Mouse (Mus musculus) brown adipose tissue, adult 24 weeks (tissue): ENCODE data around the gene Zfr2. TPM values are rescaled to one million over a fixed set of nuclear protein-coding genes. Genes with fewer than 3 reads are reported as not detected.

Experiments used
- H3K27ac ChIP-seq: fragments of 200-500 bp; replicated peaks from 2 replicates; pipeline ENCODE4 v1.5.1; 2012; ENCODE audit warnings: low read depth, mild to moderate bottlenecking, low read length
- H3K4me1 ChIP-seq: fragments of 200-500 bp; 2 replicates; pipeline ENCODE4 v1.6.1; 2012; ENCODE audit warnings: low read length, mixed read lengths; ENCODE audit not compliant: control insufficient read depth, insufficient read depth, insufficient read length
- H3K4me3 ChIP-seq: fragments of 200-500 bp; 2 replicates; pipeline ENCODE4 v1.5.1; 2012; ENCODE audit warnings: low read depth, mild to moderate bottlenecking, low read length, moderate library complexity; ENCODE audit not compliant: insufficient read depth
- polyA plus RNA-seq: library from polyadenylated mRNA; stranded (reverse); fragments of >200 nt; gene quantifications from 2 replicates; pipeline ENCODE4 v1.2.4, GENCODE M21; 2012; ENCODE audit not compliant: missing spikeins, insufficient read depth, insufficient read length

The Zfr2 gene
- polyA plus RNA-seq, 1 experiment = 0.32 TPM

DNA sequence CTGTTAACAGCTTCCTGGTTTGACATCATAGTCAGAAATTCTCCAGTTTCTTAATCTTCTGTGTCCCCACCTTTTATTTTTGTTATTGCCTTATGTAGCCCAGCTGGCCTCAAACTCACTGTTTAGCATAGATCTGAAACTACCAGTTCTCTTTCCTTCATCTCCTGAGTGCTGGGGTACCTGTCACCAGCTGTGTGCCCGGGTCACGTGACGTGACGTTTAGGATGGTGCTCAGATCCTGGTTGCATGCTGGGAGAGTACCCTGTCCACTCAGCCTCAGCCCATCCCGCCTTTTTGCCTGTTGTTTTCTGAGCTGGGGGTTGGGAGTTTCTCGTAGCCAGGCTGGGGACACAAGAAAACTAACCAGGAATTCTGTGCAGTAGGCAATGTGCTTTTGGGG lies 64.3 kb downstream of the Zfr2 start:
- H3K27ac ChIP-seq = peak overlapping the region; percentile 99
- peaks cover 42% of the 10 kb centered on the region for H3K4me1 ChIP-seq
- peak overlapping the region; percentile 56 for H3K4me3 ChIP-seq

DNA sequence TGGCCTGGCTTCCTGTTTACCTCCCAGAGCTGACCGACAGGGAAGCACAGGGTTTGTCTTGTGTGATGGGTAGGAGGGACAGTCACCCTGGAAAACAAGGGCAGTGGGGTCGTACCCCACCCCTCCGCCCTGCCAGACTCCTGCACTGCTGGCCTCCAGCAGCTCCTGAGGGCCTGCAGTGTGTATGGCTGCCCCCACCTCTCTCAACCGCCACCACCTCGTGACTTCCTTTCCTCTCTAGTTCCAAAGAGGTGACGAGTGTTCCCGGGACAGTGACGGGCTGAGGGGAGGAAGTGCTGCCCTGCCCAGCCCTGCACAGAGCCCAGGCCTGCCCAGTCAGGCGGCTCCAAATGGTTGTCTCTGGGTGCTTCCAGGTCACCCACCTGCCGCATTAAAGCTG lies 64.9 kb downstream of the Zfr2 start:
- Histone ChIP-seq H3K4me3 (peak overlapping the region; percentile 56), H3K4me1 (peaks cover 48% of the 10 kb centered on the region), H3K27ac (peak overlapping the region; percentile 99)

DNA sequence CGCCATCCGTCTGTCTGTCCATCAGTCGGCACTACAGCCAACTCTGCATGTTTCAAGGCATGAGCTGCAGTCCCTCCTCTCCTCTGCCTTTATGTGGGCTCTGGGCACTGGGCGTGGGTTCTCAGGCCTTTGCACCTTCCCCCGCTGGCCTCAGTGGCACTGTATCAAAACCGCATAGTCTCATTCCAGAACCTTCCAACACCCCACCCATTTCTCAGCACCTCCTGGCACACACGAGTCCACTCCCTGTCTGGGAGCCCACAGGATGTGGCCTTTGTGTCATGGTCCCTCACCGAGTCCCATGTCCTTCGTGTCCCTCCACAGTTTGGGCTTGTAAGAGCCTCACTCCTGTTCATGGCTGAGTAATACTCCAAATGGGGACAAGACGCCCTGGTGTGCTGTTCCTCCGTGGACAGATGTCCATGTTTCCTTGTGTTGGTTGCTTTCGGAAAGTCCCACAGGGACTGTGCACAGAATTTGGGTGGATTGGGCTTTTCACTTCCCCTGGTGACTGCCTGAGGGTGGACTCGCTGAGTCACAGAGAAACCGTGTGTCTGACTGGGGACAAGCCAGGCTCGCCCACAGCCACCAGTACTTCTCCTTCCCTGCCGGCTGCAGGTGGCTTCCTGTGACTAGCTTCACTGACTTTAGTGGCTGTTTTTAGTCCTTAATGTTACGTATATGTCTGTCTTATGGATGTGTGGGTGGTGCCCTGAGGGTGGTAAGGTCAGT lies 65.6 kb downstream of the Zfr2 start:
- peak overlapping the region; percentile 99 for H3K27ac ChIP-seq
- H3K4me3 ChIP-seq = peak overlapping the region; percentile 56
- H3K4me1 ChIP-seq = peaks cover 54% of the 10 kb centered on the region

DNA sequence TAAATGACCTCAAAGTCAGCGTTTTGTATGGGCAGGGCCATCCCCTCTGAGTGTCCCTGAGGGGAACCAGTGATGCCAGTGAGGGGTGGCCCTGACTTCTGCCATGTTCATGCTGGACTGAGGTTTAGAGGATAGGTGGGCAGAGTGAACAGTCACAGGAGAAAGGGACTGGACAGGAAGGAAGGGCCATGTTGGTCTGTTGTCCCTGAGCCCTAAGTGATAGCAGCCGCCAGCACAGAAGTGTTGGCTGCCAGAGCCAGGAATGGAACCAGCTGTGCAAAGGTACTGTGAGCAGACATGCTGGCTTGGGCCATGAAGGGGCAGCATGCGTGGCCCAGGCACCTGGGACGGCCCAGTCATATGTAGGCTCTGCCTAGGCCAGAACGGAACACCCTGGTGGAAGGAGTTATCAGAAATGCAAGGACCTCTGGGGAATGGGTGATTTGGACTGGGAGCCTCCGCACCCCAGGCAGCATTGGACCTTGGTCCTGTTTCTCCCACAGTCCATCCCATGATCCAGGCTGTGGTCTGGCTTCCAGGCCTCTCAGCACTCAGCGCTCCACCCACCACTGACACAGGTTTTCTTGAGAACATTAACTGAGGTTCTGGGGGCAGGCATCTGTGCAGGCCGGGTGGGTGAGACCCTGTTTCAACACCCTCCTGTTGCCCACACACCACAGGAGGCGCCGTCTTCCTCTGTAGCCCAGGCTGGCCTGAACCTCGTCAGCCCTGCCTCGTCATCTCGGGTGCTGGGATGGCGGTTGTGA lies 66.8 kb downstream of the Zfr2 start:
- H3K4me1 ChIP-seq = peaks cover 51% of the 10 kb centered on the region
- peak overlapping the region; percentile 99 for H3K27ac ChIP-seq
- H3K4me3 ChIP-seq = no peak overlapping the region

DNA sequence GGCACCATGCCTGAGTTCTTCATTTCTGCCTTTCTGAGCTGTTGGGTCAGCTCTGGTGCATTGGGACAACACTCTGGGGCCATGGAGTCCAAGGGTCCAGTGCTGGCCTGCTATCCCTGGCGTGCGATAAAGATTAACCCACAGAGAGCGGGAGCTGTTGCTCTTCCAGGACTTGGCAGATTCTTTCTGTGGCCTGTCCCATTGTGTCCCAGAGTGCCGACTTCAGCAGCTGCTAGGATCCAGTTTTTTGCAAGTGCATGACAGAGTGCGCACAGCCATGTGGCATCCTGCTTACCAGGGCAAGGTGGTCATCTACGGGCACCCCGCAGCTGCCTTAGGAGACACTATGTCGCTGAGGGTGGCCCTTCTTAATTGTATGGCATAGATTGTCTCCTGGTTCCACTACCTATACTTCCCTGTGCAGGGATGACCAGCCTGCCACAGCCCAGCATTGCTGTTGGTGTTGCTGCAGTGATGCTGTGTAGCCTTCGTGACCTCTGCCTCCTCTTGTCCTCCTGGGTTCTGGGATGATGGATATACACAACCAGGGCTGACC lies 67.5 kb downstream of the Zfr2 start:
- no peak overlapping the region for H3K27ac ChIP-seq
- H3K4me3 ChIP-seq = no peak overlapping the region
- peaks cover 47% of the 10 kb centered on the region for H3K4me1 ChIP-seq

DNA sequence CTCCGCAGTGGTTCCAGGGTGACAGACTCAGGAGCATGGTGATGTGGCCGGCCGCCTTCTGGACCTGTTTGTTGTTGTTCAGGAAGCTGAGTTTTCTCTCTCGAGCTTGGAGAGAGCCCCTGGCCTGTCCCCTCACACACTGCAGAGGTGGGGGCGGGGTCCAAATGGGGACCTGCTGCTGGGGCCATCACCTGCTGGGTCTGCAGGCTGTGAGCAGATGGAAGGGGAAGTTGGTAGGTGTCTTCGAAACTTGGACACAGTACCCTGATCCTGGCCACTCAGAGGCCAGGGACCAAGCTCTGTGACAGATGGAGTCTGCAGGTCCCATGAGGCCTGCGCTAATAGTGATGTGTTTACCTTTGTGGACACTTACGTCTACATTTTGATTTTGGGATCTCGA lies 68.4 kb downstream of the Zfr2 start:
- Histone ChIP-seq H3K4me3 (no peak overlapping the region), H3K27ac (no peak overlapping the region), H3K4me1 (peaks cover 45% of the 10 kb centered on the region)

Other genes starting within 250 kb of the Zfr2 start
- gene Gng7, start 218.2 kb upstream of the Zfr2 start, polyA plus RNA-seq = 6.4 and 9.0 TPM in 2 replicates
- gene Diras1, start 207.5 kb upstream of the Zfr2 start, polyA plus RNA-seq = not detected in 2 replicates
- 7.0 and 12.1 TPM in 2 replicates for gene Slc39a3, start 195.7 kb upstream of the Zfr2 start, polyA plus RNA-seq
- 130 and 139 TPM in 2 replicates for gene Sgta, start 173.0 kb upstream of the Zfr2 start, polyA plus RNA-seq
- gene Thop1, start 163.1 kb upstream of the Zfr2 start, polyA plus RNA-seq = 7.0 and 11.3 TPM in 2 replicates
- gene Creb3l3, start 134.3 kb upstream of the Zfr2 start, polyA plus RNA-seq = not detected in 2 replicates
- 64.4 and 88.3 TPM in 2 replicates for gene Map2k2, start 127.2 kb upstream of the Zfr2 start, polyA plus RNA-seq
- 28.4 and 29.6 TPM in 2 replicates for gene Zbtb7a, start 97.9 kb upstream of the Zfr2 start, polyA plus RNA-seq
- gene Pias4, start 65.2 kb upstream of the Zfr2 start, polyA plus RNA-seq = 10.3 and 13.4 TPM in 2 replicates
- gene Eef2, start 56.5 kb upstream of the Zfr2 start, polyA plus RNA-seq = 538 and 581 TPM in 2 replicates
- gene Dapk3, start 50.1 kb upstream of the Zfr2 start, polyA plus RNA-seq = 15.7 and 31.7 TPM in 2 replicates
- gene 4930442H23Rik, start 49.3 kb upstream of the Zfr2 start, polyA plus RNA-seq = not detected in 2 replicates
- 1.4 TPM in 1 of 2 replicates, not detected in the other for gene Nmrk2, start 31.1 kb upstream of the Zfr2 start, polyA plus RNA-seq
- gene Atcay, start 2.3 kb upstream of the Zfr2 start, polyA plus RNA-seq = not detected in 2 replicates
- not detected in 2 replicates for gene Matk, start 19.8 kb downstream of the Zfr2 start, polyA plus RNA-seq
- gene Mrpl54, start 33.8 kb downstream of the Zfr2 start, polyA plus RNA-seq = 122 and 144 TPM in 2 replicates
- gene Apba3, start 33.8 kb downstream of the Zfr2 start, polyA plus RNA-seq = 59.5 and 82.7 TPM in 2 replicates
- 1.6 TPM in 1 of 2 replicates, not detected in the other for gene Tjp3, start 58.4 kb downstream of the Zfr2 start, polyA plus RNA-seq
- 10.6 and 12.4 TPM in 2 replicates for gene Pip5k1c, start 59.8 kb downstream of the Zfr2 start, polyA plus RNA-seq
- gene Cactin, start 87.9 kb downstream of the Zfr2 start, polyA plus RNA-seq = 8.4 and 9.6 TPM in 2 replicates
- not detected in 2 replicates for gene Tbxa2r, start 95.6 kb downstream of the Zfr2 start, polyA plus RNA-seq
- gene Gipc3, start 110.1 kb downstream of the Zfr2 start, polyA plus RNA-seq = 1.0 TPM in 1 of 2 replicates, not detected in the other
- 66.1 and 78.7 TPM in 2 replicates for gene Hmg20b, start 117.3 kb downstream of the Zfr2 start, polyA plus RNA-seq
- 8.3 and 11.5 TPM in 2 replicates for gene Mfsd12, start 124.3 kb downstream of the Zfr2 start, polyA plus RNA-seq
- not detected in 2 replicates for gene 4930404N11Rik, start 132.7 kb downstream of the Zfr2 start, polyA plus RNA-seq
- 9.3 and 10.3 TPM in 2 replicates for gene Fzr1, start 145.4 kb downstream of the Zfr2 start, polyA plus RNA-seq
- gene Dohh, start 151.3 kb downstream of the Zfr2 start, polyA plus RNA-seq = 25.1 and 35.9 TPM in 2 replicates
- 2.4 TPM in 1 of 2 replicates, not detected in the other for gene Gm48551, start 151.3 kb downstream of the Zfr2 start, polyA plus RNA-seq
- gene Gm48552, start 155.8 kb downstream of the Zfr2 start, polyA plus RNA-seq = not detected in 2 replicates
- 1.9 and 5.3 TPM in 2 replicates for gene Smim24, start 159.9 kb downstream of the Zfr2 start, polyA plus RNA-seq
- 40.9 and 42.9 TPM in 2 replicates for gene Nfic, start 222.5 kb downstream of the Zfr2 start, polyA plus RNA-seq
- 0.63 TPM in 1 of 2 replicates, not detected in the other for gene Celf5, start 249.6 kb downstream of the Zfr2 start, polyA plus RNA-seq